Mouse (Mus musculus): ENCODE measurements at regions not wholly inside any gene's neighbourhood (a gene's known extent, or its start where the extent isn't known, plus 50 kb on each side); places are given as distances from the start of the nearest gene placed in this dataset.
"Not testable (repeated sequence)": the region's sequence is repeated elsewhere in the genome, so short reads cannot be mapped to it uniquely, and the experiment has no call there.

DNA sequence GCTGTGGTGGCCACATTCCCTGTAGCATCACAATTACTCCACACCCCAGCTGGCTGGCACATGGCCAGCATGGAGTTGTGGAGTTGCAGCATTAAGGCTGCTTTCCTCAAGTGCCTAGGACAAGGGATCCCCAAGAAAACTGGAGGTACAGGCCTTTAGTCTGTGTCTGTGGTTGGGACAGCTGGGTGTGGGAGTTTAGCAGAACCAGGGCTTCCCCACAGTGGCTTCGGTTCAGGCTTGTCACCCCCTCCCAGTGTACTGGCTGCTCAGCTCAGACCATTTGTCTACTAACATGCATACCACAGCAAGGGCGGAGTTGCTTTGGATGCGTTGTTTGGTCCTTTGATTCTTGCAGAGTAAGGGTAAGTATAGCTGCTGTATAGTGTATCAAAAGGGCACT lies 79.1 kb upstream of the Neurl1b start:
- Histone ChIP-seq H3K4me2 (ENCODE audit: low read depth, low read length) (no peak overlapping the region), H3K4me3 (replicated peaks; ENCODE audit: low read length) (no peak overlapping the region), H3K27ac (ENCODE audit: low read length) (no peak overlapping the region), H3K9me3 (replicated peaks; ENCODE audit: control insufficient read depth, low read length) (no peaks in the 10 kb centered on the region), H3K4me1 (ENCODE audit: control insufficient read depth, insufficient read depth, low read length) (no peaks in the 10 kb centered on the region), H3K27me3 (ENCODE audit: control insufficient read depth, insufficient read depth, low read length) (no peaks in the 10 kb centered on the region), H3K36me3 (ENCODE audit: control insufficient read depth, insufficient read depth, low read length) (no peaks in the 10 kb centered on the region), H3K9ac (ENCODE audit: low read length) (no peak overlapping the region)
- ATAC-seq (ENCODE audit: insufficient read depth, low FRiP score): no peak
- 68% methylated on average over 3 of the region's 3 CpGs for WGBS

DNA sequence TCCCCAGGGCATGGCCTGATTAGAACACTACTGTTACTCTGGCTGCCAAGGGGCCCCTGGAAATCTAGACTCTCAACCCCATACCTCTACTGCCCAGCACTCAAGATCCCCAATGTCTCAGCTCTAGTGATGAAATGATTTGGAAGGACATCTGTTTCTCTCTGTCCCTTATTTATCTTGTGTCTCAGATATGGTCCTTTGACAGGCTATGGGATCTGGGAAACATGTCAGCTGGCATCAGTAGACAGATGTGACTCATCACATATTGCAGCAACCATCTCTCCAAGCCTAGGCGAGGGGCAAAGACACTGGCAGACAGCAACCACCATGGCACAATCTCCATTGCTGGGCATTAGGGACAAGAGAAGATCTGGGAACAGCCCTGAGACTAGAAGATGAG lies 78.6 kb upstream of the Neurl1b start:
- Histone ChIP-seq H3K4me1 (ENCODE audit: control insufficient read depth, insufficient read depth, low read length) (no peaks in the 10 kb centered on the region), H3K27me3 (ENCODE audit: control insufficient read depth, insufficient read depth, low read length) (no peaks in the 10 kb centered on the region), H3K9me3 (replicated peaks; ENCODE audit: control insufficient read depth, low read length) (no peaks in the 10 kb centered on the region), H3K4me3 (replicated peaks; ENCODE audit: low read length) (no peak overlapping the region), H3K4me2 (ENCODE audit: low read depth, low read length) (no peak overlapping the region), H3K27ac (ENCODE audit: low read length) (no peak overlapping the region), H3K9ac (ENCODE audit: low read length) (no peak overlapping the region), H3K36me3 (ENCODE audit: control insufficient read depth, insufficient read depth, low read length) (no peaks in the 10 kb centered on the region)
- WGBS: 68% methylated on average over 1 of the region's 1 CpGs
- ATAC-seq (ENCODE audit: insufficient read depth, low FRiP score): no peak

DNA sequence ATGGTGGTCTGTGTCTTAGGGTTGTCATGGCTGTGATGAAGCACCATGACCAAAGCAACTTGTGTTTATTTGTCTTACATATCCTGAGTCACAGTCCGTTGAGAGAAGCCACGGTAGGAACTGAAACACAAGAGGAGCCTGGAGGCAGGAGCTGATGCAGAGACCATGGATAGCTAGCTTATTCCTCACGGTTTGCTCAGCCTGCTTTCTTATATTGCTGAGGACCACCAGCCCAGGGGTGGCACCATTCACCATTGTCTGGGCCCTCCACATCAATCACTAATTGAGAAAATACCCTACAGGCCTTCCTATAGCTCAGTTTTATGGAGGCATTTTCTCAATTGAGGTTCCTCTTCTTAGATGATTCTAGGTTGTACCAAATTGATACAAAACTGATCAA lies 77.5 kb upstream of the Neurl1b start:
- Histone ChIP-seq H3K4me3 (replicated peaks; ENCODE audit: low read length) (no peak overlapping the region), H3K27ac (ENCODE audit: low read length) (no peak overlapping the region), H3K9me3 (replicated peaks; ENCODE audit: control insufficient read depth, low read length) (no peaks in the 10 kb centered on the region), H3K4me2 (ENCODE audit: low read depth, low read length) (no peak overlapping the region), H3K9ac (ENCODE audit: low read length) (no peak overlapping the region), H3K27me3 (ENCODE audit: control insufficient read depth, insufficient read depth, low read length) (no peaks in the 10 kb centered on the region), H3K36me3 (ENCODE audit: control insufficient read depth, insufficient read depth, low read length) (no peaks in the 10 kb centered on the region), H3K4me1 (ENCODE audit: control insufficient read depth, insufficient read depth, low read length) (no peaks in the 10 kb centered on the region)
- WGBS: 75% methylated on average over 3 of the region's 3 CpGs
- ATAC-seq (ENCODE audit: insufficient read depth, low FRiP score): no peak

DNA sequence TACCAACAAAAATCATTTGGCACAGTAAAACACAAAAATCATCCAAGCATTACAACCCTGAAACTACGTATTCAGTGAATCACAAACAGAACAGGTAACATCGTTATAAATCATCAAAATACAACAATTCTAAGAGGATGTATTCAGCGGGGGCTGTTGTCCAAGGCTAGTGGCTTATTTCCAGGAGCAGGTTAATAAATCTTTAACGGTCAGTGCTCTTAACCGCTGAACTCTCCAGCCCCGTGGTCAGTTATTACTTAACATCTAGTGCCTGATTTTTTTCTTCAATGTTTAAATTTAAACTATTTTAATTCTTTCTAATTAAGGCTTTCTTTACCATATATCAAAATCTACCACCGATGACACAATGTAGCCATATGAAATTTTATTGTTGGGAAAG lies 69.2 kb upstream of the Neurl1b start:
- not testable (repeated sequence) for H3K36me3 ChIP-seq (ENCODE audit: control insufficient read depth, insufficient read depth, low read length); H3K4me1 ChIP-seq (ENCODE audit: control insufficient read depth, insufficient read depth, low read length); H3K27me3 ChIP-seq (ENCODE audit: control insufficient read depth, insufficient read depth, low read length); H3K27ac ChIP-seq (ENCODE audit: low read length); H3K9ac ChIP-seq (ENCODE audit: low read length); H3K9me3 ChIP-seq (replicated peaks; ENCODE audit: control insufficient read depth, low read length); H3K4me3 ChIP-seq (replicated peaks; ENCODE audit: low read length); ATAC-seq (ENCODE audit: insufficient read depth, low FRiP score); H3K4me2 ChIP-seq (ENCODE audit: low read depth, low read length)
- 79% methylated on average over 7 of the region's 7 CpGs for WGBS

DNA sequence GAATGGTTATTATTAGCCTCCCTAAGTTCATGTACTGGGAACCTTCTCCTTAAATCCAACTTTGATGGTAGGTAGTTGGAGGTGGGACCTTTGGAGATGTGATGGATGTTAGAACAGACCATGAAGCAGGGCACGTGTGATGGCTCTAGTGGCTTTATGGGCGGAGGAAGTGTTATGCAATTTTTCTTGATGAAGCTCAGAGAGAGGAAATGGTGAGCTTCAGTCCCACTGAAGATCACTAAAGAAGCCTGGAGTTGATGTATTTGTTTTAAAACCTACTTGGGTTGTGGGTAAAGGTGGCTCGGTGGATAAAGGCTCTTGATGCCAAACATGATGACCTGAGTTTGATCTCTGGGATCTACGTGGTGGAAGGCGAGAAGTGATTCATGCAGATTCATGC lies 66.5 kb upstream of the Neurl1b start:
- Histone ChIP-seq H3K4me1 (ENCODE audit: control insufficient read depth, insufficient read depth, low read length) (peaks cover 7% of the 10 kb centered on the region), H3K9ac (ENCODE audit: low read length) (no peak overlapping the region), H3K9me3 (replicated peaks; ENCODE audit: control insufficient read depth, low read length) (no peaks in the 10 kb centered on the region), H3K4me2 (ENCODE audit: low read depth, low read length) (no peak overlapping the region), H3K36me3 (ENCODE audit: control insufficient read depth, insufficient read depth, low read length) (no peaks in the 10 kb centered on the region), H3K27ac (ENCODE audit: low read length) (no peak overlapping the region), H3K4me3 (replicated peaks; ENCODE audit: low read length) (no peak overlapping the region), H3K27me3 (ENCODE audit: control insufficient read depth, insufficient read depth, low read length) (no peaks in the 10 kb centered on the region)
- no peak for ATAC-seq (ENCODE audit: insufficient read depth, low FRiP score)
- 77% methylated on average over 5 of the region's 5 CpGs for WGBS

DNA sequence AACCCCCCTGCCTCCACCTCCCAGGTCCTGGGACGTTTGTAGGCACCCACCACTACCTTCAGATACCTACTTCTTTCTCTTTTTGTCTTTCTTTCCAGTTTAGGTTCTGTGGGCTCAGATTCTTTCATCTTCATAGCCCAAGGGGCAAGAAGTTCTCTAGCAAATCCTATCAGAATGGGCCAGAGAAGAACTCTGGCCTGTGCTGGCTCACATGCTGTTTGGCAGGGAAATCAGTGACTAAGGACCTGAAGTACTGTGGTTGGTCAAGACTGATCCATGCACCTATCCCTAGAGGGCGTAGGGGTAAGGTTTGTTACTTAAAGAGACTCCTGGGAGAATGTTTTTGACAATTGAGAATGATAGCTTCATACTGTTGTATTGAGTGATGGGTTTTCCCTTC lies 64.9 kb upstream of the Neurl1b start:
- Histone ChIP-seq H3K9ac (ENCODE audit: low read length) (no peak overlapping the region; the same call in 1 of the 2 replicates), H3K9me3 (replicated peaks; ENCODE audit: control insufficient read depth, low read length) (no peaks in the 10 kb centered on the region), H3K36me3 (ENCODE audit: control insufficient read depth, insufficient read depth, low read length) (no peaks in the 10 kb centered on the region), H3K4me3 (replicated peaks; ENCODE audit: low read length) (no peak overlapping the region), H3K27me3 (ENCODE audit: control insufficient read depth, insufficient read depth, low read length) (no peaks in the 10 kb centered on the region), H3K4me2 (ENCODE audit: low read depth, low read length) (no peak overlapping the region), H3K27ac (ENCODE audit: low read length) (no peak overlapping the region; the same call in 1 of the 2 replicates), H3K4me1 (ENCODE audit: control insufficient read depth, insufficient read depth, low read length) (peaks cover 7% of the 10 kb centered on the region)
- no peak for ATAC-seq (ENCODE audit: insufficient read depth, low FRiP score)
- 57% methylated on average over 2 of the region's 2 CpGs for WGBS

DNA sequence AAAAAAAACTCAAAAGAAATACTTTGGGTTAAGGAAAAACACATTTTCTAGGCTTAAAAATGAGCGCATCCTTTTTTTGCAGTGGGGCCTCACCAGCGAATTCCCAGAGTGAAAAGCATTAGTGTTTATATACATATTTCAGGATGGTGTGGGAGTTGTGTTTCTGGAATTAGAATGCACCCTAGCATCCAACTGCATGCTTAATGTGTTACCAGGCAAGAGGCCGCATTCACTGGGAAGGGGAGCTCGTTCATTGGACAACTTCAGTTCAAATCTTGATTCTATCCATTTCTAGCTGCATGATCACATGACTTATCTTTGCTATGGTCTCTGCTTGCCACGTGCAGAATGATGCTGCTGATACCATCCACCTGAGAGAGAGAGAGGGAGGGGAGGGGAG lies 64.4 kb upstream of the Neurl1b start:
- no peak for ATAC-seq (ENCODE audit: insufficient read depth, low FRiP score)
- Histone ChIP-seq H3K4me3 (replicated peaks; ENCODE audit: low read length) (no peak overlapping the region), H3K27ac (ENCODE audit: low read length) (no peak overlapping the region), H3K9me3 (replicated peaks; ENCODE audit: control insufficient read depth, low read length) (no peaks in the 10 kb centered on the region), H3K27me3 (ENCODE audit: control insufficient read depth, insufficient read depth, low read length) (no peaks in the 10 kb centered on the region), H3K36me3 (ENCODE audit: control insufficient read depth, insufficient read depth, low read length) (no peaks in the 10 kb centered on the region), H3K4me1 (ENCODE audit: control insufficient read depth, insufficient read depth, low read length) (peaks cover 8% of the 10 kb centered on the region), H3K9ac (ENCODE audit: low read length) (no peak overlapping the region), H3K4me2 (ENCODE audit: low read depth, low read length) (no peak overlapping the region)
- WGBS: 67% methylated on average over 5 of the region's 5 CpGs

DNA sequence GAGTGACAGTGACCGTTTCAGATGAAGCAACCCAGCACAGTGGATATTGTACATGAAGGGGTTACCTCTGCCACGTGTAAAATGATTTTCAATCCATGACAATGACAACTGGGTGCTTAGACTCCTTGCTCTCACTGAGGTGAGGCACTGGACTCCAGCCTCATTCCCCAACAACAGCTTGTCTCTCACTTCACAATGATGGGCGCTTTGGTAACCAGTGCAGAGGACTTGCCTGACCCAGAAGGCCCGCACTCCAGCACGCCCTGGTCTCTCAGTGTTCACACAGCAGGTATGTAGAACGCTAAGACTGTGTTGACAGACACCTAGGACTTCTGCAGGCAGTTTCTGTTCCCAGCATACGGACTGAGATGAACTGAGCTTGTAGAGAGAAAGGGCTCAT lies 62.6 kb upstream of the Neurl1b start:
- Histone ChIP-seq H3K4me1 (ENCODE audit: control insufficient read depth, insufficient read depth, low read length) (peaks cover 14% of the 10 kb centered on the region), H3K4me3 (replicated peaks; ENCODE audit: low read length) (no peak overlapping the region), H3K4me2 (ENCODE audit: low read depth, low read length) (no peak overlapping the region), H3K9me3 (replicated peaks; ENCODE audit: control insufficient read depth, low read length) (no peaks in the 10 kb centered on the region), H3K9ac (ENCODE audit: low read length) (no peak overlapping the region), H3K27ac (ENCODE audit: low read length) (no peak overlapping the region), H3K36me3 (ENCODE audit: control insufficient read depth, insufficient read depth, low read length) (no peaks in the 10 kb centered on the region), H3K27me3 (ENCODE audit: control insufficient read depth, insufficient read depth, low read length) (no peaks in the 10 kb centered on the region)
- 78% methylated on average over 7 of the region's 7 CpGs for whole genome bisulfite sequencing
- no peak for ATAC-seq (ENCODE audit: insufficient read depth, low FRiP score)

DNA sequence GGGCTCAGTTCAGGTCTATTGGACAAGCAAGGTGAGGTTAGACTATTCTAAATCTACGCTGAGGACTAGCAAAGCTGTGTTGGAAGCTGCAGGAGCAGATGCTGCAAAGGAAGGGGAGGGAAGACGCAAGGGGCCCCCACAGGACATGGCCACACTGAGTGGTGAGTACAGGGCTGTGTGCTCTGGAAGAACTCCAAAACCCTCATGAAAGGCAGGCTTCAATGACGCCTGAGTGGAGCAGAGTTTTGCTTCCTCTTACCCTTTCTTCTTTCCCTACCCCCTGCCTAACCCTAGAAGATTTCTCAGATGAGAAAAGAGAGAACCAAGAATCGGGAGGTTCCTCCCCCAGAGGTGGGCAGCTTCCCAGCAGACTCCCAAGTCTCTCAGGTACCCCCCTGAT lies 61.9 kb upstream of the Neurl1b start:
- ATAC-seq (ENCODE audit: insufficient read depth, low FRiP score): no peak

DNA sequence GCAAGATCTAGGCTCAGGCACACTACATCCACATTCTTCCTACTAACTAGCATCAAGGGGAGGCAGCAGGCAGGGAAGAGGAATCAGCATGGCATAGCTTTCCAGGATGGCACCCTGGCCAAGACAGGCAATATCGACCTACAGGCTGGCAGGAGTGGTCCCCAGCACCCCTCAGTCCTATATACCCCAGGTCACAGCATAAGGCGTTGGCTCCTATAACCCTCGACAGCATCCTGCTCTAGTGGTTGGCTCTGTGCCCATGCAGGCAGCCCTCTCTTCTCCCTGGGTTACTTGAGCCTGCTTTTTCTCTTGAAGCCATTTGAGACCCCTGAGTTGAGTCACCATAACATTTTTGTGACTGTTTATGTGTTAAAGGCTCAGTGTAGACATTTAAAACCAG lies 60.2 kb upstream of the Neurl1b start:
- H3K27me3 ChIP-seq (ENCODE audit: control insufficient read depth, insufficient read depth, low read length): no peaks in the 10 kb centered on the region
- peaks cover 21% of the 10 kb centered on the region for H3K4me1 ChIP-seq (ENCODE audit: control insufficient read depth, insufficient read depth, low read length)
- no peaks in the 10 kb centered on the region for H3K36me3 ChIP-seq (ENCODE audit: control insufficient read depth, insufficient read depth, low read length)
- WGBS: 45% methylated on average over 3 of the region's 3 CpGs
- H3K4me2 ChIP-seq (ENCODE audit: low read depth, low read length): no peak overlapping the region
- no peak overlapping the region for H3K4me3 ChIP-seq (replicated peaks; ENCODE audit: low read length)
- no peak overlapping the region for H3K27ac ChIP-seq (ENCODE audit: low read length)
- ATAC-seq (ENCODE audit: insufficient read depth, low FRiP score): no peak
- no peaks in the 10 kb centered on the region for H3K9me3 ChIP-seq (replicated peaks; ENCODE audit: control insufficient read depth, low read length)
- no peak overlapping the region for H3K9ac ChIP-seq (ENCODE audit: low read length)

More for the DNA sequence above, 61.9 kb upstream of the Neurl1b start:
- H3K36me3 ChIP-seq (ENCODE audit: control insufficient read depth, insufficient read depth, low read length): no peaks in the 10 kb centered on the region
- H3K9ac ChIP-seq (ENCODE audit: low read length): no peak overlapping the region
- H3K9me3 ChIP-seq (replicated peaks; ENCODE audit: control insufficient read depth, low read length): no peaks in the 10 kb centered on the region
- H3K4me1 ChIP-seq (ENCODE audit: control insufficient read depth, insufficient read depth, low read length): peaks cover 16% of the 10 kb centered on the region
- no peak overlapping the region for H3K4me3 ChIP-seq (replicated peaks; ENCODE audit: low read length)
- H3K4me2 ChIP-seq (ENCODE audit: low read depth, low read length): no peak overlapping the region
- no peak overlapping the region for H3K27ac ChIP-seq (ENCODE audit: low read length)
- WGBS: 61% methylated on average over 4 of the region's 4 CpGs
- no peaks in the 10 kb centered on the region for H3K27me3 ChIP-seq (ENCODE audit: control insufficient read depth, insufficient read depth, low read length)
